ENCODE assay signal across 7 mouse cellular contexts in the genomic region with DNA sequence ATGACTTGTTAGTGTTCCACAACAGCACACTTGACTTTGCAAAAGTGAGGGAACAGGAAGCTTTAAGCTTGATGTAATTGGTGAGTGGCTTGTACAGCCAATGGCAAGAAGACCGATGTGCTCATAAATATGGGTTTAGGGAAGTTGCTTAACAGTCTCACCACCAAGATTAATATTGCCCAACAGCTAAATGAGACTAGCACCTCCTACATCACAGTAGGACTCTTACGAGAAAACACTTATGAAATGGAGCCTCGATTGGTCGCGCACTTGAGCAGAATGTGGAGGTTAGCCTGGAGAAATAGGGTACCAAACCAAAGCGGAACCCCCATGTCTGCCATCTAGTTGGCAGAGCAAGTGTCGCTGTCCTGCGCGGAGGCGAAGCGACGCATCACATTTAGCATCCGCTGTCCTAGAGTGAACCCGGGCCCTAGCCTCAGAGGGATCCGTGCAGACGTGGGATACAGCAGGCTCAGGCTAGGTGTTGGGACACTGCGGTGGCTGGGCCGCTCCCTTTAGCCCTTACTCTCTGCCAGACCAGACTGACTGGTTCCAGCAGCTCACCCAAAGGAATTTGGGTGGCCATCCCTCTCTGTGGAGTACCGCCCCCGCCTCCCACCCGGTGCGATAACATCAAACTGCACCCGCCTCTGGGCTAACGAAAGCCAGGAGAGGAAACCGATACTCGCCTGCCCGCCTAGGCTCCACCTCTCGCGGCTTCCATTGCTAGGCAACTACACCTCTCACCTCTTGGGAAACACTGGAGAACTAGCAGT. TPM values are rescaled to one million over a fixed set of nuclear protein-coding genes. Genes with fewer than 3 reads are reported as not detected.
DNase-seq lines count a peak whose midpoint lies in the region; ATAC-seq and TF ChIP-seq lines count a peak whose summit lies in the region.

No protein-coding gene starts in this region.

- H3K9me3 ChIP-seq in E14TG2a.4 (ENCODE audit: low read length), result no peaks in the 10 kb centered on the region
- H3K9me3 ChIP-seq in hindbrain, embryonic 12.5 days (replicated peaks), result no peaks in the 10 kb centered on the region
- no peaks in the 10 kb centered on the region for H3K9me3 ChIP-seq in limb, embryonic 14.5 days (ENCODE audit: control insufficient read depth, low read length)
- H3K9me3 ChIP-seq in midbrain, embryonic 14.5 days (ENCODE audit: control insufficient read depth, low read length), result no peaks in the 10 kb centered on the region

- peak; percentile 59 for ATAC-seq in hindbrain, embryonic 12.5 days (ENCODE audit: low FRiP score)
- peak; percentile 34; the same call in 1 of the 2 replicates for ATAC-seq in limb, embryonic 14.5 days (ENCODE audit: low FRiP score, low read depth)
- no peak; the same call in 1 of the 2 replicates for ATAC-seq in midbrain, embryonic 14.5 days (ENCODE audit: low FRiP score, low TSS enrichment)

- H3K4me3 ChIP-seq in E14TG2a.4 (replicated peaks; ENCODE audit: low read length), result peak overlapping the region; percentile 58
- peak overlapping the region; percentile 23 for H3K4me3 ChIP-seq in bone marrow macrophage, adult 2 months (ENCODE audit: insufficient read depth, low read length)
- H3K4me3 ChIP-seq in hindbrain, embryonic 12.5 days, result peak overlapping the region; percentile 15
- H3K4me3 ChIP-seq in limb, embryonic 14.5 days (replicated peaks; ENCODE audit: low read length), result peak overlapping the region; percentile 17
- H3K4me3 ChIP-seq in midbrain, embryonic 14.5 days (replicated peaks; ENCODE audit: low read depth, low read length), result no peak overlapping the region; the same call in 1 of the 2 replicates

- WGBS in hindbrain, embryonic 12.5 days, result 8% methylated on average over 29 of the region's 29 CpGs
- 10% methylated on average over 27 of the region's 29 CpGs for WGBS in limb, embryonic 14.5 days
- 10% methylated on average over 29 of the region's 29 CpGs for WGBS in midbrain, embryonic 14.5 days

- no peak overlapping the region for H3K9ac ChIP-seq in hindbrain, embryonic 12.5 days
- no peak overlapping the region for H3K9ac ChIP-seq in limb, embryonic 14.5 days (ENCODE audit: low read depth, low read length, severe bottlenecking)
- no peak overlapping the region for H3K9ac ChIP-seq in midbrain, embryonic 14.5 days (replicated peaks; ENCODE audit: low read length)

- no peaks in the 10 kb centered on the region for H3K36me3 ChIP-seq in E14TG2a.4 (ENCODE audit: insufficient read depth, low read length)
- H3K36me3 ChIP-seq in hindbrain, embryonic 12.5 days, result no peaks in the 10 kb centered on the region
- H3K36me3 ChIP-seq in limb, embryonic 14.5 days (ENCODE audit: control insufficient read depth, insufficient read depth, low read length), result no peaks in the 10 kb centered on the region
- H3K36me3 ChIP-seq in midbrain, embryonic 14.5 days (ENCODE audit: control insufficient read depth, insufficient read depth, low read length), result no peaks in the 10 kb centered on the region

- peaks cover 70% of the 10 kb centered on the region for H3K27me3 ChIP-seq in E14TG2a.4 (ENCODE audit: insufficient read depth, low read length)
- H3K27me3 ChIP-seq in hindbrain, embryonic 12.5 days, result peaks cover 71% of the 10 kb centered on the region
- peaks cover 53% of the 10 kb centered on the region for H3K27me3 ChIP-seq in limb, embryonic 14.5 days (ENCODE audit: control insufficient read depth, insufficient read depth, low read length)
- peaks cover 56% of the 10 kb centered on the region for H3K27me3 ChIP-seq in midbrain, embryonic 14.5 days (ENCODE audit: control insufficient read depth, insufficient read depth, low read length)

- TF ChIP-seq CTCF in E14TG2a.4 (conservative IDR thresholded peaks at IDR 0.05; ENCODE audit: low read length), result no peak
- no peak for TF ChIP-seq CTCF in bone marrow macrophage, adult 2 months (IDR thresholded peaks at IDR 0.05; ENCODE audit: low read depth, low read length)

- DNase-seq in limb, embryonic 14.5 days (ENCODE audit: low spot score), result peak; percentile 40
- DNase-seq in midbrain, embryonic 14.5 days, result peak; percentile 44
- DNase-seq in thymus, adult 18-20 months, result peak; percentile 19 to 29
- no peak for DNase-seq in gastrocnemius, postnatal 14 days

- intact Hi-C loops in gastrocnemius, postnatal 14 days (cut with DNase I; ENCODE audit: low total_unique reads), result no loop called here

- peak overlapping the region; percentile 44 for H3K4me2 ChIP-seq in hindbrain, embryonic 12.5 days (replicated peaks)
- peak overlapping the region; percentile 37 for H3K4me2 ChIP-seq in limb, embryonic 14.5 days (replicated peaks; ENCODE audit: low read depth, low read length, severe bottlenecking)
- H3K4me2 ChIP-seq in midbrain, embryonic 14.5 days (ENCODE audit: low read length), result peak overlapping the region; percentile 45

- no peak overlapping the region for H3K27ac ChIP-seq in bone marrow macrophage, adult 2 months (ENCODE audit: insufficient read depth, low read depth, low read length)
- H3K27ac ChIP-seq in hindbrain, embryonic 12.5 days, result no peak overlapping the region
- H3K27ac ChIP-seq in limb, embryonic 14.5 days (replicated peaks; ENCODE audit: low read depth, low read length), result no peak overlapping the region
- H3K27ac ChIP-seq in midbrain, embryonic 14.5 days (replicated peaks; ENCODE audit: low read depth, low read length), result no peak overlapping the region

- H3K4me1 ChIP-seq in E14TG2a.4 (replicated peaks; ENCODE audit: low read depth, low read length), result peaks cover 37% of the 10 kb centered on the region
- H3K4me1 ChIP-seq in bone marrow macrophage, adult 2 months (ENCODE audit: control insufficient read depth, insufficient read depth, low read length), result peaks cover 5% of the 10 kb centered on the region
- peaks cover 16% of the 10 kb centered on the region for H3K4me1 ChIP-seq in hindbrain, embryonic 12.5 days
- peaks cover 6% of the 10 kb centered on the region for H3K4me1 ChIP-seq in limb, embryonic 14.5 days (ENCODE audit: control insufficient read depth, insufficient read depth, low read length)
- H3K4me1 ChIP-seq in midbrain, embryonic 14.5 days (ENCODE audit: control insufficient read depth, insufficient read depth, low read length), result 0 out of 2 replicates have a peak, but pooled peaks cover 2% of the 10 kb centered on the region

- no peak for TF ChIP-seq POLR2A in bone marrow macrophage, adult 2 months (IDR thresholded peaks at IDR 0.05; ENCODE audit: borderline replicate concordance, low read depth, low read length)
- TF ChIP-seq POLR2A in limb, embryonic 14.5 days (IDR thresholded peaks at IDR 0.05; ENCODE audit: borderline replicate concordance, extremely low read depth, insufficient read depth, insufficient read length), result no peak

RNA-seq across cellular contexts. Expression of a gene that starts 2.7 kb away (rescaled TPM):
- 0.32 TPM in 1 of 2 replicates, not detected in the other for polyA plus RNA-seq in bone marrow macrophage, adult 2 months (2012; ENCODE audit: insufficient read depth, insufficient read length, missing spikeins)
- polyA plus RNA-seq in hindbrain, embryonic 12.5 days (2016; fragmentation: Nextera tagmentation; extraction: Ambion mirVana), result 6.2 and 6.5 TPM in 2 replicates
- 70.8 and 87.1 TPM in 2 replicates for polyA plus RNA-seq in limb, embryonic 14.5 days (2012; rRNA removed)
- 152 and 195 TPM in 2 replicates for polyA plus RNA-seq in limb, embryonic 14.5 days (2014; fragmentation: Nextera tagmentation; extraction: Ambion mirVana)
- polyA plus RNA-seq in midbrain, embryonic 14.5 days (2014; fragmentation: Nextera tagmentation; extraction: Ambion mirVana), result 0.91 and 0.94 TPM in 2 replicates
- not detected for total RNA-seq in gastrocnemius, postnatal 14 days (2021)

RNA-seq across cellular contexts. Expression of a gene that starts 41.2 kb away (rescaled TPM):
- polyA plus RNA-seq in bone marrow macrophage, adult 2 months (2012; ENCODE audit: insufficient read depth, insufficient read length, missing spikeins), result not detected in 2 replicates
- not detected in 2 replicates for polyA plus RNA-seq in hindbrain, embryonic 12.5 days (2016; fragmentation: Nextera tagmentation; extraction: Ambion mirVana)
- not detected in 2 replicates for polyA plus RNA-seq in limb, embryonic 14.5 days (2012; rRNA removed)
- polyA plus RNA-seq in limb, embryonic 14.5 days (2014; fragmentation: Nextera tagmentation; extraction: Ambion mirVana), result not detected in 2 replicates
- polyA plus RNA-seq in midbrain, embryonic 14.5 days (2014; fragmentation: Nextera tagmentation; extraction: Ambion mirVana), result 0.13 TPM in 1 of 2 replicates, not detected in the other
- total RNA-seq in gastrocnemius, postnatal 14 days (2021), result not detected
